Mouse (Mus musculus) testis, adult 2 months (tissue): ENCODE measurements around the gene Morf4l2.

ENCODE experiments used
- CTCF ChIP-seq: fragments of 200-500 bp; IDR thresholded peaks from 2 replicates; pipeline ENCODE4 v1.5.1; 2012; ENCODE audit warnings: low read depth, mild to moderate bottlenecking, inconsistent platforms, low read length, moderate library complexity; ENCODE audit not compliant: control insufficient read depth, insufficient read depth, insufficient replicate concordance
- POLR2A ChIP-seq: fragments of 200-500 bp; IDR thresholded peaks from 2 replicates; pipeline ENCODE4 v1.6.1; 2012; ENCODE audit warnings: low read depth, mild to moderate bottlenecking, inconsistent platforms, low read length, moderate library complexity; ENCODE audit not compliant: control insufficient read depth

GRCm38 (mm10) chrX:136742661-136743103 lies 808 bp downstream of the Morf4l2 start:
- no peak for TF ChIP-seq POLR2A
- TF ChIP-seq CTCF: no peak
